Mouse (Mus musculus) layer of hippocampus, adult 11-12 months (tissue): ENCODE results near the gene Fam161a.

ENCODE experiments used
- DNase-seq: peaks from one replicate; pipeline ENCODE4 v3.0.0; 2022; ENCODE audit warnings: low spot score

Gene Fam161a

GRCm38 (mm10) chr11:22990393-22991126, 16.8 kb upstream of the Fam161a start, which contains the start of gene Cct4:
Cct4 (plus strand) TSS chr11:22990519.
- peak; percentile 92 for DNase-seq

GRCm38 (mm10) chr11:22991218-22991835, 16.0 kb upstream of the Fam161a start:
- DNase-seq: no peak

GRCm38 (mm10) chr11:22994271-22994670, 13.1 kb upstream of the Fam161a start:
- DNase-seq: no peak

- DNase-seq: no peak
Observed at GRCm38 (mm10) chr11:22995461-22995860, 11.9 kb upstream of the Fam161a start.

GRCm38 (mm10) chr11:22998308-22998707, 9.0 kb upstream of the Fam161a start:
- DNase-seq: no peak

- no peak for DNase-seq
Observed at GRCm38 (mm10) chr11:23005276-23005675, 2.1 kb upstream of the Fam161a start.

- no peak for DNase-seq
Observed at GRCm38 (mm10) chr11:23007166-23007480, 208 bp upstream of the Fam161a start.

GRCm38 (mm10) chr11:23008181-23008823, 971 bp downstream of the Fam161a start:
- peak; percentile 84 for DNase-seq

GRCm38 (mm10) chr11:23008824-23009200, 1.5 kb downstream of the Fam161a start:
- no peak for DNase-seq

- DNase-seq: no peak
Observed at GRCm38 (mm10) chr11:23013096-23013495, 5.8 kb downstream of the Fam161a start.

- DNase-seq: no peak
Observed at GRCm38 (mm10) chr11:23013580-23014294, 6.4 kb downstream of the Fam161a start.

- no peak for DNase-seq
Observed at GRCm38 (mm10) chr11:23014996-23015395, 7.7 kb downstream of the Fam161a start.

GRCm38 (mm10) chr11:23017943-23018342, 10.6 kb downstream of the Fam161a start:
- no peak for DNase-seq

- no peak for DNase-seq
Observed at GRCm38 (mm10) chr11:23020116-23020770, 12.9 kb downstream of the Fam161a start.

- DNase-seq: no peak
Observed at GRCm38 (mm10) chr11:23020841-23021240, 13.5 kb downstream of the Fam161a start.

- no peak for DNase-seq
Observed at GRCm38 (mm10) chr11:23023155-23023554, 15.8 kb downstream of the Fam161a start.

- no peak for DNase-seq
Observed at GRCm38 (mm10) chr11:23024169-23024568, 16.8 kb downstream of the Fam161a start.

- no peak for DNase-seq
Observed at GRCm38 (mm10) chr11:23028957-23029356, 21.6 kb downstream of the Fam161a start.

GRCm38 (mm10) chr11:23029399-23029798, 22.1 kb downstream of the Fam161a start:
- no peak for DNase-seq

- DNase-seq: no peak
Observed at GRCm38 (mm10) chr11:23047252-23047651, 39.9 kb downstream of the Fam161a start.

- DNase-seq: no peak
Observed at GRCm38 (mm10) chr11:23047663-23048582, 40.6 kb downstream of the Fam161a start.
